Mouse (Mus musculus) midbrain, embryonic 13.5 days (tissue): ENCODE measurements around the gene Elovl6. TPM values are rescaled to one million over a fixed set of nuclear protein-coding genes. Genes with fewer than 3 reads are reported as not detected.
A peak's percentile ranks its signal among the peaks of the same experiment; 100 is the strongest.

ENCODE experiments used
- ATAC-seq: fragments of 200-750 bp; cut with Nextera tagmentation; 2 replicates; pipeline ENCODE4 v1.8.0; 2017; ENCODE audit warnings: mild to moderate bottlenecking, moderate TSS enrichment, moderate library complexity
- H3K27ac ChIP-seq: fragments of 300-500 bp; sonication (generic); 2 replicates; pipeline ENCODE4 v1.5.1; 2015; ENCODE audit warnings: inconsistent platforms, mild to moderate bottlenecking, moderate library complexity
- H3K27me3 ChIP-seq: fragments of 300-500 bp; sonication (generic); 2 replicates; pipeline ENCODE4 v1.6.1; 2015; ENCODE audit warnings: mild to moderate bottlenecking, inconsistent platforms
- H3K36me3 ChIP-seq: fragments of 300-500 bp; sonication (generic); 2 replicates; pipeline ENCODE4 v1.6.1; 2015; ENCODE audit warnings: mild to moderate bottlenecking, inconsistent platforms
- H3K4me1 ChIP-seq: fragments of 300-500 bp; sonication (generic); replicated peaks from 2 replicates; pipeline ENCODE4 v1.6.1; 2015; ENCODE audit warnings: inconsistent platforms
- H3K4me2 ChIP-seq: fragments of 300-500 bp; sonication (generic); replicated peaks from 2 replicates; pipeline ENCODE4 v1.6.1; 2015; ENCODE audit warnings: moderate library complexity, mild to moderate bottlenecking, inconsistent platforms
- H3K4me3 ChIP-seq: fragments of 300-500 bp; sonication (generic); replicated peaks from 2 replicates; pipeline ENCODE4 v1.5.1; 2015; ENCODE audit warnings: mild to moderate bottlenecking, inconsistent platforms
- H3K9ac ChIP-seq: fragments of 300-500 bp; sonication (generic); replicated peaks from 2 replicates; pipeline ENCODE4 v1.6.1; 2015; ENCODE audit warnings: mild to moderate bottlenecking, inconsistent platforms
- H3K9me3 ChIP-seq: fragments of 300-500 bp; sonication (generic); 2 replicates; pipeline ENCODE4 v1.6.1; 2016; ENCODE audit warnings: mild to moderate bottlenecking, inconsistent platforms
- WGBS: fragments of 180-500 bp; shearing (Covaris S2); methylation state at CpG from one replicate; pipeline ENCODE4 v1.1.7; 2015; 5-methylcytosine and 5-hydroxymethylcytosine counted together
- polyA plus RNA-seq: library from polyadenylated mRNA; unstranded; fragments of >200 nt; fragmentation: Nextera tagmentation; extraction: Ambion mirVana; gene quantifications from 2 replicates; pipeline ENCODE4 v1.2.1, GENCODE M21; 2015

The Elovl6 gene
- polyA plus RNA-seq, 1 experiment from 2014 or later, result 31.2 TPM

DNA sequence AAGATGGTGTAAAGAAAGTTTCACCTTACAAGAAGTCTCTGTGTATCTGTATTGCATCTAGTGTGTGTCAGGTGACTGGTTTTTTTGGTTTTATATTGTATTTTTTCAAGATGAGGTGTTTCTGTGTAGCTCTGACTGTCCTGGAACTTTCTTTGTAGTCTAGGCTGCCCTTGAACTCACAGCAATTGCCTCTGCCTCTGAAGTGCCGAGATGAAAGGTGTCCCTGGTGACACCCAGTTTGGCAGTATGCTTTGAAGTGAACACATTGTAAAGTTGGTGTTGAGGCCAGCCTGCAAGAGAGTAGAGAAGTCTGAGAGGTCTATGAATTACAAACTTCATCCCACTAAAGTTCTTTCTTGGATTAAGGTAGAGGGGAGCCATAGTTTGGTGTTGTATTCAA lies 13.1 kb downstream of the Elovl6 start:
- ATAC-seq, result no peak

DNA sequence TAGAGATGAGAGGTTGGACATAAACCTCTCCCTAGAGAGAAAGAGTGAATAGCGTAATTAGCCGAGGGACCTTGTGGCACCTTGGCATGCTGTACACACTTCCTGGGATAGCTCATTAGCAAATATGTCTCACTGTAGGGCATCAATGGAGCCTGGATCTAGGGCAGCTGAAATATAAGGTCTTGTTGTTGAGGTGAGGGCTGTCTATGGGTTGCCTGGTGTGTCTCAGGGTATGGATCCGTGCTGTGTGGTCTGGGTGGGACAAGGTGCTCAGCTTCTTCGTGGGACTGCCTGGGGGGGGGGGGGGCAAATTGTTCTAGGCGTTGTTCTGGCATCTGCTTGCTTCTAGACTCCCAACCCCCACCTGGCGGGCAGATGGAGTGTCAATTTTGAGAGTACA lies 13.6 kb downstream of the Elovl6 start:
- peak; percentile 67 for ATAC-seq
- 92% methylated on average over 6 of the region's 6 CpGs for WGBS
- no peak overlapping the region for H3K4me2 ChIP-seq

More for the DNA sequence above, 13.1 kb downstream of the Elovl6 start:
- Histone ChIP-seq H3K36me3 (peaks cover 24% of the 10 kb centered on the region), H3K4me1 (peaks cover 30% of the 10 kb centered on the region), H3K4me3 (no peak overlapping the region), H3K9ac (no peak overlapping the region), H3K4me2 (no peak overlapping the region), H3K27ac (no peak overlapping the region), H3K27me3 (no peaks in the 10 kb centered on the region), H3K9me3 (no peaks in the 10 kb centered on the region; the same call in 1 of the 2 replicates)
- WGBS, result 76% methylated on average over 1 of the region's 1 CpGs

DNA sequence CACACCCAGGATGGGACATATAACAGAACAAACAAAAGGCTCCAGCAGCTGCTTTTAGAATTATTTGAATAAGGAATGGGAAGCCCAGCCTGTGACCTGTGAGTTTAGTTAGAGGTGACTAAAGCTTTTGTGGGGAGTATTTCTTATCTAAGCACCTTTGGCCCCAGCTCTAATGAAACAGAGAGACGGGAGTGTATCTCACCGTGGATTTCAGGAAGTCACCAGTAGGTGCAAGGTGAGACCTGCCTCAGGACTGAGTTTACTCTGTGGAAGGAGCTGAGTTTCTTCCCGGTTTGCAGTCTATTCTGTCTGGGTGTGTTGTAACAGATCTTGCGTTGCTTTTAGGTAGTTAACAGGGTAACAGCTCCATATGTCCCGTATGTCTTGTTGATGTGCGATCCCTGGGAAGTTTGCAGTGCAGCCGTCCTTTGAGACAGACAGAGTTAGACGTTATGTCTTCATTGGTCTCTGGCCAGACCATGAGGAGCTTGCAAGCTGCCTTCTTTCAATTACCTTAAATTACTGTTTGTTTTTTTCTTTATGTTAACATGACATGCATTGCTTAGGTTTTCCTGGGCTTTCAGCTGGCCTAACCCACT lies 15.8 kb downstream of the Elovl6 start:
- Histone ChIP-seq H3K4me2 (no peak overlapping the region), H3K4me1 (peaks cover 36% of the 10 kb centered on the region), H3K27ac (no peak overlapping the region), H3K9me3 (no peaks in the 10 kb centered on the region; the same call in 1 of the 2 replicates), H3K36me3 (peaks cover 6% of the 10 kb centered on the region), H3K27me3 (no peaks in the 10 kb centered on the region), H3K9ac (no peak overlapping the region), H3K4me3 (no peak overlapping the region)
- ATAC-seq, result no peak
- 60% methylated on average over 8 of the region's 8 CpGs for WGBS

More for the DNA sequence above, 13.6 kb downstream of the Elovl6 start:
- H3K4me3 ChIP-seq, result no peak overlapping the region
- H3K27me3 ChIP-seq, result no peaks in the 10 kb centered on the region
- H3K9ac ChIP-seq, result no peak overlapping the region
- H3K27ac ChIP-seq, result no peak overlapping the region
- H3K36me3 ChIP-seq, result peaks cover 24% of the 10 kb centered on the region
- H3K9me3 ChIP-seq, result no peaks in the 10 kb centered on the region; the same call in 1 of the 2 replicates
- peaks cover 30% of the 10 kb centered on the region for H3K4me1 ChIP-seq

DNA sequence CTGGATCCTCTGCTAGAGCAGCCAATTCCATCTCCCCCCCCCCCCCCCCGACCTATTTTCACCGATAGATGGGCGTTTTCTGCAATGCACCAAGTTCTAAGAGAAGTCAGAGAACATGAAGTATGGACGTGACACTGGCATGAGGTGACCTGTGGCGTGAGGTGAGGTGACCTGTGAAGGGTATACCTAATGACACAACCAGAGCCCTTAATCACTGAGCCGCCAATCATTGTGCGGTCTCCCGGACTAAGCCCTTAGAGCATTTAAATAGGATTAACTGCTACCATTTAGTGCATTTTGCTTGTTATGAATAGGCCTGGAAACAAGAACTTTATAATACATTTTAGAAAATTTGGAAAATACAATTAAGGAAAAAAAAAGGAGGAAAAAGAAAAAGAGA lies 16.6 kb downstream of the Elovl6 start:
- H3K4me2 ChIP-seq, result no peak overlapping the region
- no peaks in the 10 kb centered on the region; the same call in 1 of the 2 replicates for H3K36me3 ChIP-seq
- no peaks in the 10 kb centered on the region for H3K9me3 ChIP-seq
- ATAC-seq, result no peak
- H3K9ac ChIP-seq, result no peak overlapping the region
- H3K4me1 ChIP-seq, result peaks cover 36% of the 10 kb centered on the region
- 20% methylated on average over 8 of the region's 8 CpGs for WGBS
- H3K27ac ChIP-seq, result no peak overlapping the region
- H3K4me3 ChIP-seq, result no peak overlapping the region
- no peaks in the 10 kb centered on the region for H3K27me3 ChIP-seq

DNA sequence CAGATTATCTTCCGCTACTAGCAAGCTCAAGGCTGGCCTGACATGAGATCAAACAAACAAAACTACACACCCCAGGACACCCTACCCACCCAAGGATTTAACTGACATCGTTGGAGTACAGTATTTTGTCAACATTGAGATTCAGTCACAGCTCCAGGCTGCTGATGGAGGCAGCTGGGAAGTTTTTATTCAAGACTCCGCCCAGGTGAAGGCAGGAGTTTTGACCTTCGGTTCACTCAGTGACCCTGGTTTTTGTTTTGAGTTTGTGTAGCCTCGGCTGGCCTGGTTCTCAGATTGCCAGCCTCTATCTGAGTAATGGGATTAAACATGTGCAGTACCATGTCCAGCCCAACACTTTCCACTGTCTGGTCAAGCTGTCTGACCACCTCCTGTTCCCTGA lies 17.4 kb downstream of the Elovl6 start:
- Histone ChIP-seq H3K27ac (no peak overlapping the region), H3K4me2 (no peak overlapping the region), H3K9ac (no peak overlapping the region), H3K36me3 (no peaks in the 10 kb centered on the region), H3K9me3 (no peaks in the 10 kb centered on the region), H3K27me3 (no peaks in the 10 kb centered on the region), H3K4me3 (no peak overlapping the region), H3K4me1 (peaks cover 36% of the 10 kb centered on the region)
- 16% methylated on average over 5 of the region's 5 CpGs for WGBS
- ATAC-seq, result no peak

DNA sequence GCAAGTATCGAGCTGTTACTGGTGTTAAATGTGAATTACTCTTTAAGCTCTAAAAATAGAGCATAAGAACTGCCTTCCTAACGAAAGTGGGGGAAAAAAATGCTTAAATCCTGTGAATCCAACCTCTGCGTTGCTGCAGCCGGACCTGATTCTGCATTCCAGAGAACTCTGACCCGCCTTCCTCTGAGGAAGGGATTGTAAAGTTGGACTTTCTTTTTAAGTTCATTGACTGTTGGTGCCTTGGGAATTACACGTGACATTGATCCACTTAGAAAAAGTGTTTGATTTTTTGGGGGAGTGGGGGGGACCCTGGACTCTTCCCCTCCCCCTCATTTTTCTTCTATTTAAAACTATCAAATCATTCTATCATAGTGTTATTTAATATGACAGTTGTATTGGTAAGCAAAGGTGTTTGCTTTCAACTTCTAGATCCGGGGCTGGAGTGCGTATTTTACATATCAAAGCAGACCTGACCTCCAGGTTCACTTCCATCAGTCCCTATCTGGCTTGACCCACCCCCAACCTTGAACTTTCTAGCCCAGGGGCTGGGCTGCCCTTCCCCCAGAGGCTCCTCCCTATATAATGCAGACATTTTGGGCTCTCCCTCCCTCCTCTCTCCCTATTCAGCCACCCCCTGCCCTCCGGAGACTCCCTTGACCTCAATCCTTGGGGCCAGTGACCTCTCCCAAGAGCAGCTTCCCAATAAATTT lies 19.6 kb downstream of the Elovl6 start:
- Histone ChIP-seq H3K4me2 (no peak overlapping the region), H3K27ac (no peak overlapping the region), H3K9ac (no peak overlapping the region), H3K9me3 (no peaks in the 10 kb centered on the region), H3K4me3 (no peak overlapping the region), H3K4me1 (peaks cover 29% of the 10 kb centered on the region), H3K27me3 (no peaks in the 10 kb centered on the region), H3K36me3 (no peaks in the 10 kb centered on the region)
- 54% methylated on average over 9 of the region's 9 CpGs for WGBS
- ATAC-seq, result no peak

DNA sequence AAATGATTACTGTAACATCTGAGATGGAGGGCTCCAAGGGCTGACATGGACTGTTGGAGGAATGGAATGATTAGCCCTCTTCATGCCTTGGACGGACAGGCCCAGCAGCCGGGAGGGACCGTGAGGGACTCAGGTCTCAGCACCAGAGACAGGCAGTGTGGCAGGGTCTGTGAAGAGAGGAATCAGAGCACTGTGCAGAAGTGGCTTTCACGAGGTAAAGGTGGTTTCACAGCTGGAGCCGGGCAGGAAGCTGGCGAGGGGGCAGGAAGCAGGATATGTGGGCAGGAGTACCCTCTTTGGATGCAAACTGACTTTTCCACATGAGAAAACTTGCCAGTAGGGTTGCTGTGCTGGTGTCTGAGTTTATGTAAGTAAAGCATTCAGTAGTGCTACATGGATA lies 20.2 kb downstream of the Elovl6 start:
- no peaks in the 10 kb centered on the region for H3K27me3 ChIP-seq
- H3K4me2 ChIP-seq, result no peak overlapping the region
- H3K36me3 ChIP-seq, result no peaks in the 10 kb centered on the region
- H3K9ac ChIP-seq, result no peak overlapping the region
- no peaks in the 10 kb centered on the region for H3K9me3 ChIP-seq
- H3K4me1 ChIP-seq, result peaks cover 25% of the 10 kb centered on the region
- WGBS, result 73% methylated on average over 6 of the region's 6 CpGs
- H3K27ac ChIP-seq, result no peak overlapping the region
- H3K4me3 ChIP-seq, result no peak overlapping the region
- no peak for ATAC-seq

DNA sequence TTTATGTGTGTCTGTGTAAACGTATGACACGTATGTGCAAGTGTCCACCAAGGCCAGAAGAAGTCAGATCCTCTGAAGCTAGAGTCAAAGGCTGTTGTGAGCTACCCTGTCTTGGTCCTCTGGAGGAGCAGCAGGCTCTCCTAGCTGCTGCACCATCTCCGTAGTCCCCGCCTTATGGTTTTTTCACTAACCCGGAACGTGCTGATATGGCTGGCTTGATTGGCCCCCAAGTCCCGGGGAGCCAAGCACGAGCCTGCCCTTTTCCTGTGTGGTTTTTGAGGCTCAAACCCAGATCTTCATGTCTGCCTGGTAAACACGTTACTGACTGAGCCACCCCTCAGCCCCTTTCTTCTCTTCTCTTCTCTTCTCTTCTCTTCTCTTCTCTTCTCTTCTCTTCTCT lies 21.0 kb downstream of the Elovl6 start:
- no peak for ATAC-seq
- Histone ChIP-seq H3K36me3 (no peaks in the 10 kb centered on the region), H3K27ac (no peak overlapping the region), H3K4me3 (no peak overlapping the region), H3K27me3 (no peaks in the 10 kb centered on the region), H3K4me1 (peaks cover 23% of the 10 kb centered on the region), H3K4me2 (no peak overlapping the region), H3K9ac (no peak overlapping the region), H3K9me3 (no peaks in the 10 kb centered on the region)
- 91% methylated on average over 9 of the region's 9 CpGs for whole genome bisulfite sequencing

DNA sequence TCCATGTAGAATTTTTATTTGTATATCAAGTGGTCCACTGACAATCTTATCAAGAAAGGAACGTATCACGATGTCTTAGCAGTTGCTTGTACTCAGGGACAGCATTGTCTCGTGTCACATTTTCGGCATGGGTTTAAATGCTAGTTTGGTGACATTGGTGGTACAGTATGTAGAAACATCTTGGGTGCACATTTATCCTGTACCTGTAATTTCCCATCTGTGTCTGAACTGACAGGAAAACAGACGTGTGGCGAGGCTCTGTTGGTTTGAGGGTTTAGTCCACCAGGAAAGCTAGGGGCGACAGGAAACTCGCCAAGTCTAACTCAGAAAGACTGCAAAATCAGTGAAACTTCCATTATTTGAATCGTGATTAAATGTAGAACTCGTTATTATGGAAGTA lies 21.5 kb downstream of the Elovl6 start:
- Histone ChIP-seq H3K36me3 (no peaks in the 10 kb centered on the region), H3K9me3 (no peaks in the 10 kb centered on the region), H3K4me1 (peaks cover 21% of the 10 kb centered on the region), H3K4me2 (no peak overlapping the region), H3K4me3 (no peak overlapping the region), H3K27ac (no peak overlapping the region), H3K9ac (no peak overlapping the region), H3K27me3 (no peaks in the 10 kb centered on the region)
- no peak for ATAC-seq
- 91% methylated on average over 10 of the region's 10 CpGs for WGBS

DNA sequence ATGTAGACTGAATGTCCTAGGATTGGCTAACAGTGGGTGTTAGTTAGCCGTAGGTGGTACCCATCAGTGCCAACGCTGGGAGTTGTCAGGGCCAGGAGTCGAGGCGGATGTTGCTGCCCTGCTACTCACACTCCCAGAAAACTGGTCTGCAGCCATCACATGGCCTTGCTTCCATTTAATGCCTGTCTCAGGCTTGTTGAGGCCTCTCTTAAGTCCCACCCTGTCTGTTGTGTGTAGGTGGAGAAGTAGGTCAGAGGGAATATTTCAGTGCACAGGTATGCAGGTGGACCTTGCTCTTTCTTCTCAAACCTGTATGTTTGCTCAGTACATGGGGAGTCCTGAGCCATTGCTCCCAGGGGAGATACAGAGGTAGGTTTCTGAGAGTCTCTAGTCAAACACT lies 22.3 kb downstream of the Elovl6 start:
- ATAC-seq, result no peak
- Histone ChIP-seq H3K27ac (no peak overlapping the region), H3K9me3 (no peaks in the 10 kb centered on the region), H3K36me3 (no peaks in the 10 kb centered on the region), H3K4me2 (no peak overlapping the region), H3K27me3 (no peaks in the 10 kb centered on the region), H3K4me3 (no peak overlapping the region), H3K4me1 (peaks cover 14% of the 10 kb centered on the region; the same call in 1 of the 2 replicates), H3K9ac (no peak overlapping the region)
- WGBS, result 94% methylated on average over 4 of the region's 4 CpGs

DNA sequence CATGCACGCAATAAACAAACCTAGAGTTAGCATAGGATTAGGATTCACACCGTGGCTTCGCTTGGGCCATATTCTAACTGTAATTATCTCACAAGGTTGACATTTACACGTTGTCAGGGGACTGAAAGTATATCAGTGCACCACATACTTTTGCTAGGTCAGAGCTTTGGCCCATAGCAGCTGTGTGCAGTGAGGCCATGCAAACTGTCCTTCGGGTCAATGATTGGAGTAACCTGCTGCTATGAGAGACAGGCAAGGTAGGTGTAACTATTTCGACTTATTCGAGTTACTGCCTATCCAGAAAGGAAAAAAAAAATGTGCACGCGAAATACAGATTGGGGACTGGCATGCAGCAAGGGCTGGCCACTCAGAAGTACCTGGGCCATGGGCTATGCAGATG lies 24.9 kb downstream of the Elovl6 start:
- H3K27me3 ChIP-seq, result no peaks in the 10 kb centered on the region
- 0 out of 2 replicates have a peak, but pooled peaks cover 3% of the 10 kb centered on the region for H3K4me1 ChIP-seq
- H3K4me3 ChIP-seq, result no peak overlapping the region
- no peaks in the 10 kb centered on the region for H3K9me3 ChIP-seq
- H3K27ac ChIP-seq, result no peak overlapping the region
- no peaks in the 10 kb centered on the region for H3K36me3 ChIP-seq
- no peak for ATAC-seq
- H3K9ac ChIP-seq, result no peak overlapping the region
- no peak overlapping the region for H3K4me2 ChIP-seq
- 92% methylated on average over 9 of the region's 9 CpGs for WGBS

DNA sequence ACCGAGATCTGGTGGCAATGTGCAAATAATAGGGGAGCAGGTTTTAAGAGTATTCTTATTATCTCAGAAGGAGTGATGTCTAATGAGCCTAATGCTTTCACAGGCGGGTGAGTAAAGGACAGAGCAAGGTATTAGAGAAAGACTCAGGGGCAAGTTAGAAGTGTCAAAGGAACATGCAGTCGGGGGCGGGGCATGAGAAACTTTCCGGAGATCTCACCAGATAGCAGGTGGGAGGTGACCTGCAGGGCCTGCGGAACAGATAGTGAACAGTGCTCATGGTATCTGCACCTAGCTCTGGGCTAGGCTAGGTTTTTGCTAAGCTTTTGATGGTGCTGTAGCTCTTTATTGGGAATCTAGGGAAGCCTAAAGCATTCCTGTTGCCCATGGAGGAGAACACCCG lies 25.4 kb downstream of the Elovl6 start:
- H3K9me3 ChIP-seq, result no peaks in the 10 kb centered on the region
- no peak overlapping the region for H3K27ac ChIP-seq
- H3K27me3 ChIP-seq, result no peaks in the 10 kb centered on the region
- H3K9ac ChIP-seq, result no peak overlapping the region
- 87% methylated on average over 7 of the region's 7 CpGs for WGBS
- H3K4me1 ChIP-seq, result 0 out of 2 replicates have a peak, but pooled peaks cover 2% of the 10 kb centered on the region
- no peak overlapping the region for H3K4me2 ChIP-seq
- H3K4me3 ChIP-seq, result no peak overlapping the region
- ATAC-seq, result no peak
- no peaks in the 10 kb centered on the region for H3K36me3 ChIP-seq
